Mouse (Mus musculus) bone marrow macrophage, adult 2 months (primary cell): ENCODE results near the gene Prr29.

Experiments
- CTCF ChIP-seq: IDR thresholded peaks from 2 replicates; pipeline ENCODE4 v1.5.1; 2012; ENCODE audit warnings: low read depth, mild to moderate bottlenecking, low read length, moderate library complexity
- POLR2A ChIP-seq: IDR thresholded peaks from 2 replicates; pipeline ENCODE4 v1.6.1; 2012; ENCODE audit warnings: mild to moderate bottlenecking, low read depth, low read length, borderline replicate concordance

DNA sequence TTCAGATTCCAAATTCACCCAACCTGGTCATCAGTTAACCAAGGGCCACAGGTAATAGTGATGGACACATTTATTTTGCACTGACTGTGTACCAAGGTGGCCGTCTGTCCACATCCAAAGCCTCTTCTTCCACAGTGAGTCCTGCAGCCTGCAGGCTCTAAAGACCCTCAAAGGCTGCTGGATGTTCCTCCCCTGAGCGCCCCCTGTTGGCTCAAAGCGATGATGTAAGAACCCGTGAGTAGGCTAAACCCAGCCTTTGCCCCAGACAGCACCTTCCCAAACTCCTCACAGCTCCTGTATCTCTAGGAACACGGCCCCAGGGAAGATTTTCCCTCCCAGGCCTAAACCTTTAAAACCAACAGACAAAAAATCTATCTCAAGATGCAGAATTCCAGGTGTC is 5.9 kb upstream of the Prr29 start:
- TF ChIP-seq POLR2A (no peak), CTCF (0 out of 2 replicates have a peak, but pooled peaks have one; percentile 29)
